Mouse (Mus musculus) megakaryocyte, embryonic 14.5 days (primary cell): Measurements from ENCODE around the gene Cdr2.

ENCODE experiments used
- FLI1 ChIP-seq: IDR thresholded peaks from 2 replicates; pipeline ENCODE4 v1.6.1; 2012; ENCODE audit warnings: low read length, inconsistent platforms, mixed read lengths
- GATA1 ChIP-seq: IDR thresholded peaks from 3 replicates; pipeline ENCODE4 v1.6.1; 2012; ENCODE audit warnings: mixed read lengths, low read length, inconsistent platforms, borderline replicate concordance

DNA sequence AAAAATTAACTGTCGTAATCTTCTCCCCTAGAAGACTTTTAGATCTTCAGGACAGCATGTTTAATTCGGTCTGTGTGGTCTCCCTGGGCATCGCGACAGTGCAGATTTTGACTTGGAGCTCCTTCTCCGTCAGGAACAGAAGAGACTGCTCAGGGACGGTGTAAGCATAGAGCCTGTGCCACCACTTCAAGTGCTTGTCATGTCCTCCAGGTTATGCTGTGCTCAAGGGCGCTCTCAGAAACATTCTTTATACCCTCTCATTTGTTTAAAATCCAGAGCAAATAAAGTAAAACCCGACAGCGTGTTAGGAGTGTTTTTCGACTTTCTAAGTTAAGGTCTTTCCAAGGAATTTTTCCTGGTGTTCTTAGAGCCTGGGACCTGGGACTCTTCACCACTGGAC, 32.4 kb upstream of the Cdr2 start:
- TF ChIP-seq GATA1 (no peak), FLI1 (no peak)
